Mouse (Mus musculus): Measurements from ENCODE around the gene Homer2. TPM values are rescaled to one million over a fixed set of nuclear protein-coding genes. Genes with fewer than 3 reads are reported as not detected.
A peak's percentile ranks its signal among the peaks of the same experiment; 100 is the strongest.

Homer2 gene
- 21.7 and 33.8 TPM in 2 replicates for polyA plus RNA-seq (2014; fragmentation: Nextera tagmentation; extraction: Ambion mirVana)

- Histone ChIP-seq H3K4me1 (replicated peaks; ENCODE audit: control insufficient read depth, insufficient read depth, low read length) (peaks cover 7% of the 10 kb centered on the region; the same call in 1 of the 2 replicates), H3K4me3 (ENCODE audit: low read depth, low read length) (peak within 1 kb of the TSS; percentile 41), H3K27ac (ENCODE audit: low read depth) (no peak within 1 kb of the TSS), H3K9ac (ENCODE audit: low read length) (peak within 1 kb of the TSS; percentile 55), H3K9me3 (ENCODE audit: control insufficient read depth, low read length) (peaks cover 5% of the 10 kb centered on the region; the same call in 1 of the 2 replicates), H3K36me3 (ENCODE audit: control insufficient read depth, insufficient read depth, low read length) (no peaks in the 10 kb centered on the region), H3K4me2 (ENCODE audit: low read length) (peak within 1 kb of the TSS; percentile 88), H3K27me3 (replicated peaks; ENCODE audit: control insufficient read depth, insufficient read depth, low read length) (peaks cover 30% of the 10 kb centered on the region)
- no peak for DNase-seq (ENCODE audit: low spot score)
- WGBS, result 73% methylated on average over 14 of the region's 14 CpGs
- ATAC-seq (replicated peaks; ENCODE audit: low FRiP score, low TSS enrichment, low read depth), result no peak
Measured at GRCm38 (mm10) chr7:81707471-81708140, at the start of gene Homer2. Homer2 (minus strand) TSS chr7:81707527.

DNA sequence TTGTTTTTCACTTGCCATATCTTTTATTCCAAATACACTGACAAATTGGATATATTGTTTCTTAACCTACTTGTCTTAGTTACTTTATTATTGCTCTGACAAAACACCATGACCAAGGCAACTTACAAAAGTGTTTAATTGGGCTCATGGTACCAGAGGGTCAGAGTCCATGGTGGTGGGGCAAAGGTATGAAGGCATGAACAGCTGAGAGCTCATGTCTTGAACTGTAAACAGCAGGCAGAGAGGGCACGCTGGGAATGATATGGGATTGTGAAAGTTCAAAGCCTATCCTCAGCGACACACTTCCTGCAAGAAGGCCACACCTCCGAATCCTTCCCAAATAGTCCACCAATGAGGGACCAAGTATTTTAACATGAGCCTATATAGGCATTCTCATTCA lies 40.6 kb upstream of the Homer2 start:
- ATAC-seq (replicated peaks; ENCODE audit: low FRiP score, low TSS enrichment, low read depth), result no peak
- WGBS, result 88% methylated on average over 3 of the region's 3 CpGs
- no peak overlapping the region for H3K4me2 ChIP-seq (ENCODE audit: low read length)

GRCm38 (mm10) chr7:81744145-81744544 lies 36.8 kb upstream of the Homer2 start:
- no peak for ATAC-seq (replicated peaks; ENCODE audit: low FRiP score, low TSS enrichment, low read depth)

More for the DNA sequence above, 40.6 kb upstream of the Homer2 start:
- Histone ChIP-seq H3K4me1 (replicated peaks; ENCODE audit: control insufficient read depth, insufficient read depth, low read length) (no peaks in the 10 kb centered on the region), H3K27ac (ENCODE audit: low read depth) (no peak overlapping the region), H3K4me3 (ENCODE audit: low read depth, low read length) (no peak overlapping the region), H3K36me3 (ENCODE audit: control insufficient read depth, insufficient read depth, low read length) (no peaks in the 10 kb centered on the region), H3K27me3 (replicated peaks; ENCODE audit: control insufficient read depth, insufficient read depth, low read length) (no peaks in the 10 kb centered on the region), H3K9me3 (ENCODE audit: control insufficient read depth, low read length) (no peaks in the 10 kb centered on the region), H3K9ac (ENCODE audit: low read length) (no peak overlapping the region)
- no peak for DNase-seq (ENCODE audit: low spot score)

DNA sequence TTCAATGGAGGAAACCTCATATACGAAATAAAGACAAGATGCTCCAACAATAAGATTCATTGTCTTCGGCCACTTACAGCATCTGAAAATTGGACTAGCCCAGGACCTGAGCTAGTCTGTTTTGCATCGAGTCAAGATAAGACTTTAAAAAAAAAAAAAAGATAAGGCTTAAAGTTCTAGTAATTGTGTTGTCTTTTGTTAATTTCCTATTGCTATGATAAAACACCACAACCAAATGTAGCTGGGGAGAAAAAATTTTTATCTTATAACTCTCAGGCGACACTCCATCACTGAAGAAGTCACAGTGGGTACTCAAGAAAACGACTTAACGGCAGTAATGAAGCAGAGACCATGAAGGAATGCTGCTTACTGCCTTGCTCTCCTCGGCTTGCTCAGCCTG lies 32.7 kb upstream of the Homer2 start:
- Histone ChIP-seq H3K4me3 (ENCODE audit: low read depth, low read length) (no peak overlapping the region), H3K9ac (ENCODE audit: low read length) (no peak overlapping the region), H3K36me3 (ENCODE audit: control insufficient read depth, insufficient read depth, low read length) (no peaks in the 10 kb centered on the region), H3K4me2 (ENCODE audit: low read length) (no peak overlapping the region), H3K4me1 (replicated peaks; ENCODE audit: control insufficient read depth, insufficient read depth, low read length) (no peaks in the 10 kb centered on the region), H3K27me3 (replicated peaks; ENCODE audit: control insufficient read depth, insufficient read depth, low read length) (no peaks in the 10 kb centered on the region), H3K9me3 (ENCODE audit: control insufficient read depth, low read length) (no peaks in the 10 kb centered on the region), H3K27ac (ENCODE audit: low read depth) (no peak overlapping the region)
- DNase-seq (ENCODE audit: low spot score) (no peak), ATAC-seq (replicated peaks; ENCODE audit: low FRiP score, low TSS enrichment, low read depth) (no peak)
- 86% methylated on average over 7 of the region's 7 CpGs for WGBS

More at GRCm38 (mm10) chr7:81744145-81744544, 36.8 kb upstream of the Homer2 start:
- Histone ChIP-seq H3K4me2 (ENCODE audit: low read length) (no peak overlapping the region), H3K9me3 (ENCODE audit: control insufficient read depth, low read length) (no peaks in the 10 kb centered on the region), H3K36me3 (ENCODE audit: control insufficient read depth, insufficient read depth, low read length) (no peaks in the 10 kb centered on the region), H3K27ac (ENCODE audit: low read depth) (no peak overlapping the region), H3K27me3 (replicated peaks; ENCODE audit: control insufficient read depth, insufficient read depth, low read length) (no peaks in the 10 kb centered on the region), H3K4me1 (replicated peaks; ENCODE audit: control insufficient read depth, insufficient read depth, low read length) (no peaks in the 10 kb centered on the region), H3K4me3 (ENCODE audit: low read depth, low read length) (no peak overlapping the region), H3K9ac (ENCODE audit: low read length) (no peak overlapping the region)
- WGBS, result 66% methylated on average over 4 of the region's 4 CpGs
- DNase-seq (ENCODE audit: low spot score), result no peak

- H3K36me3 ChIP-seq (ENCODE audit: control insufficient read depth, insufficient read depth, low read length), result no peaks in the 10 kb centered on the region
- H3K9ac ChIP-seq (ENCODE audit: low read length), result no peak overlapping the region
- no peaks in the 10 kb centered on the region for H3K27me3 ChIP-seq (replicated peaks; ENCODE audit: control insufficient read depth, insufficient read depth, low read length)
- 0 out of 2 replicates have a peak overlapping the region, but pooled peaks have one; percentile 10 for H3K4me2 ChIP-seq (ENCODE audit: low read length)
- WGBS, result 64% methylated on average over 8 of the region's 8 CpGs
- no peak overlapping the region for H3K27ac ChIP-seq (ENCODE audit: low read depth)
- DNase-seq (ENCODE audit: low spot score) (no peak), ATAC-seq (replicated peaks; ENCODE audit: low FRiP score, low TSS enrichment, low read depth) (no peak)
- H3K4me1 ChIP-seq (replicated peaks; ENCODE audit: control insufficient read depth, insufficient read depth, low read length), result no peaks in the 10 kb centered on the region
- no peak overlapping the region for H3K4me3 ChIP-seq (ENCODE audit: low read depth, low read length)
- H3K9me3 ChIP-seq (ENCODE audit: control insufficient read depth, low read length), result no peaks in the 10 kb centered on the region
Measured at GRCm38 (mm10) chr7:81738720-81739385, 31.5 kb upstream of the Homer2 start.

DNA sequence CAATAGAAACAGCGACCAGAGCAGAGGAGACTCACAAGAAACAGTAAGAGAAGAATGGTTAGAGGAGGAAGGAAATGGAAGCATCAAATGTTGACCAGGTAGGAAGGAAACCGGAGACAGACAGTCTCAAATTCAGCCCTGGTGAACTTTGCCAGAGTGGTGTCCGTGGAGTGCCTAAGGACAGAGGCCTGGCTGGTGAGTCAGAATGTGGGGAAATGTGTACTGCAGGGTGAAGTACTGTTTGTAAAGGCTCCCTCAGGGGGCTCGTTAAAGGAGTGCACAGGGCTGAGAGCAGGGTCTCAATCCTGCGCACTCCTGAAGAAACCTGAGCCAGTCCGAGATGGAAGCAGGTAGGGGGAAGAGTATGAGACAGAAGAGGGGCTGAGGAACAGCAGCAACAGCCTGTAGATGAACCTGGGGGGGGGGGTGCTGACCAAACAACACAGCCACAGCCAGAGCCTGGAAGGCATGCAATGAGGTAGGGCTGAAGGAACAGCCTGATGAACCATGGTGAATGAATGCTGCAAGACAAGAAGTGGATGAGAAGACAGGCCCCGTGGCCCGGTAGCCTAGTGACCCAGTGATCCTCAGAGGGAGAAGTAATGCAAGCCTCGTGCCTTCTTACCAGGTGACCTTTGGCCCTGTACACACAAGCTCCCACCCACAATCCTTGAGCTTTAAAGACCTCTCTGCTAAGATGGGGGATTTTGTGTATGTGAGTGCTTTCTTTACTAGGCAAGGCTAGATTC lies 28.1 kb upstream of the Homer2 start:
- H3K27me3 ChIP-seq (replicated peaks; ENCODE audit: control insufficient read depth, insufficient read depth, low read length), result no peaks in the 10 kb centered on the region
- H3K4me1 ChIP-seq (replicated peaks; ENCODE audit: control insufficient read depth, insufficient read depth, low read length), result no peaks in the 10 kb centered on the region
- no peak overlapping the region for H3K4me2 ChIP-seq (ENCODE audit: low read length)
- no peak for ATAC-seq (replicated peaks; ENCODE audit: low FRiP score, low TSS enrichment, low read depth)
- WGBS, result 53% methylated on average over 9 of the region's 9 CpGs
- no peaks in the 10 kb centered on the region for H3K36me3 ChIP-seq (ENCODE audit: control insufficient read depth, insufficient read depth, low read length)
- H3K4me3 ChIP-seq (ENCODE audit: low read depth, low read length), result no peak overlapping the region
- no peak overlapping the region for H3K27ac ChIP-seq (ENCODE audit: low read depth)
- H3K9me3 ChIP-seq (ENCODE audit: control insufficient read depth, low read length), result no peaks in the 10 kb centered on the region
- H3K9ac ChIP-seq (ENCODE audit: low read length), result no peak overlapping the region
- no peak for DNase-seq (ENCODE audit: low spot score)

- Histone ChIP-seq H3K9ac (ENCODE audit: low read length) (no peak overlapping the region), H3K27me3 (replicated peaks; ENCODE audit: control insufficient read depth, insufficient read depth, low read length) (no peaks in the 10 kb centered on the region), H3K4me1 (replicated peaks; ENCODE audit: control insufficient read depth, insufficient read depth, low read length) (no peaks in the 10 kb centered on the region), H3K4me3 (ENCODE audit: low read depth, low read length) (no peak overlapping the region), H3K27ac (ENCODE audit: low read depth) (no peak overlapping the region), H3K36me3 (ENCODE audit: control insufficient read depth, insufficient read depth, low read length) (no peaks in the 10 kb centered on the region), H3K4me2 (ENCODE audit: low read length) (no peak overlapping the region), H3K9me3 (ENCODE audit: control insufficient read depth, low read length) (no peaks in the 10 kb centered on the region)
- no peak for ATAC-seq (replicated peaks; ENCODE audit: low FRiP score, low TSS enrichment, low read depth)
- no peak for DNase-seq (ENCODE audit: low spot score)
- 83% methylated on average over 12 of the region's 12 CpGs for WGBS
Measured at GRCm38 (mm10) chr7:81732183-81733089, 25.1 kb upstream of the Homer2 start.

DNA sequence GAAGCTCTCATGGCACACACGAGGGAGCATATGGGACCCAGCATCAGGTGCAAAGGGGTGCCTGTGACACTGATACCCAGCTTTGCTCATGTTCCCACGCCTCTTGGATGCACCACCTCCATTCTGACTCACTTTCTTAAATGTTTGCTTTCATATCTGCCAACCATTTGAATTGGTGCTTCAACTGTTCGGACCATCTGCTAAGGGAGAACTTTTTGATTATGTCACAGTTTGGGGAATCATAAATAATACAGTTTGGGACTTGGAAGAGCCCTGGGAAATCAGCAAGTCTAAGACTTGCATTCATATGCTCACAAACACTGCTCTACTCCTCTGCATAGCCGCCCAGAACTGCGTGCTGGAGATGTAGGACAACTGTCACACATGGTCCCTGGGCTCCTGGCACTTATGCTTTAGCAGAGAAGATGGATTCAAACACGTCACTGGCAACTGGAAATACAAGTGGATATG lies 23.9 kb upstream of the Homer2 start:
- no peak overlapping the region for H3K27ac ChIP-seq (ENCODE audit: low read depth)
- no peaks in the 10 kb centered on the region for H3K9me3 ChIP-seq (ENCODE audit: control insufficient read depth, low read length)
- H3K4me2 ChIP-seq (ENCODE audit: low read length), result no peak overlapping the region
- no peak overlapping the region for H3K4me3 ChIP-seq (ENCODE audit: low read depth, low read length)
- 79% methylated on average over 6 of the region's 6 CpGs for WGBS
- no peaks in the 10 kb centered on the region for H3K27me3 ChIP-seq (replicated peaks; ENCODE audit: control insufficient read depth, insufficient read depth, low read length)
- ATAC-seq (replicated peaks; ENCODE audit: low FRiP score, low TSS enrichment, low read depth) (no peak), DNase-seq (ENCODE audit: low spot score) (no peak)
- H3K9ac ChIP-seq (ENCODE audit: low read length), result no peak overlapping the region
- peaks cover 6% of the 10 kb centered on the region; the same call in 1 of the 2 replicates for H3K4me1 ChIP-seq (replicated peaks; ENCODE audit: control insufficient read depth, insufficient read depth, low read length)
- H3K36me3 ChIP-seq (ENCODE audit: control insufficient read depth, insufficient read depth, low read length), result no peaks in the 10 kb centered on the region

All from intestine, embryonic 14.5 days (tissue).